Mouse (Mus musculus): Measurements from ENCODE around the gene Mrvi1. TPM values are rescaled to one million over a fixed set of nuclear protein-coding genes. Genes with fewer than 3 reads are reported as not detected.

Gene Mrvi1
- polyA plus RNA-seq, 1 experiment from 2014 or later = 1.0 TPM

Other genes starting within 250 kb of the Mrvi1 start
- 14.3 and 14.9 TPM in 2 replicates for gene Ampd3, start 214.3 kb downstream of the Mrvi1 start, polyA plus RNA-seq (2015; fragmentation: Nextera tagmentation; extraction: Ambion mirVana)
- gene Rnf141, start 138.0 kb downstream of the Mrvi1 start, polyA plus RNA-seq (2015; fragmentation: Nextera tagmentation; extraction: Ambion mirVana) = 39.6 and 48.9 TPM in 2 replicates
- 5.6 and 6.6 TPM in 2 replicates for gene Lyve1, start 119.2 kb downstream of the Mrvi1 start, polyA plus RNA-seq (2015; fragmentation: Nextera tagmentation; extraction: Ambion mirVana)
- gene Ctr9, start 46.5 kb upstream of the Mrvi1 start, polyA plus RNA-seq (2015; fragmentation: Nextera tagmentation; extraction: Ambion mirVana) = 63.7 and 72.1 TPM in 2 replicates
- gene Eif4g2, start 100.6 kb upstream of the Mrvi1 start, polyA plus RNA-seq (2015; fragmentation: Nextera tagmentation; extraction: Ambion mirVana) = 893 and 1,080 TPM in 2 replicates

Data from hindbrain, embryonic 16.5 days (tissue).